Mouse (Mus musculus) forebrain, embryonic 15.5 days (tissue): Measurements from ENCODE around the gene Rad51b. TPM values are rescaled to one million over a fixed set of nuclear protein-coding genes. Genes with fewer than 3 reads are reported as not detected.
A peak's percentile ranks its signal among the peaks of the same experiment; 100 is the strongest.

ENCODE experiments used
- ATAC-seq: fragments of 200-750 bp; cut with Nextera tagmentation; replicated peaks from 2 replicates; pipeline ENCODE4 v1.8.0; 2017; ENCODE audit warnings: mild to moderate bottlenecking, moderate TSS enrichment, moderate library complexity
- H3K27ac ChIP-seq: fragments of 300-500 bp; sonication (generic); replicated peaks from 2 replicates; pipeline ENCODE4 v1.5.1; 2015; ENCODE audit warnings: mild to moderate bottlenecking, inconsistent platforms
- H3K27me3 ChIP-seq: fragments of 300-500 bp; sonication (generic); 2 replicates; pipeline ENCODE4 v1.6.1; 2015; ENCODE audit warnings: inconsistent platforms
- H3K36me3 ChIP-seq: fragments of 300-500 bp; sonication (generic); 2 replicates; pipeline ENCODE4 v1.6.1; 2015; ENCODE audit warnings: mild to moderate bottlenecking, inconsistent platforms
- H3K4me1 ChIP-seq: fragments of 300-500 bp; sonication (generic); 2 replicates; pipeline ENCODE4 v1.6.1; 2015; ENCODE audit warnings: inconsistent platforms
- H3K4me2 ChIP-seq: fragments of 300-500 bp; sonication (generic); replicated peaks from 2 replicates; pipeline ENCODE4 v1.6.1; 2015; ENCODE audit warnings: mild to moderate bottlenecking, inconsistent platforms
- H3K4me3 ChIP-seq: fragments of 300-500 bp; sonication (generic); 2 replicates; pipeline ENCODE4 v1.5.1; 2015; ENCODE audit warnings: mild to moderate bottlenecking, inconsistent platforms
- H3K9ac ChIP-seq: fragments of 300-500 bp; sonication (generic); replicated peaks from 2 replicates; pipeline ENCODE4 v1.6.1; 2015; ENCODE audit warnings: mild to moderate bottlenecking, inconsistent platforms
- H3K9me3 ChIP-seq: fragments of 300-500 bp; sonication (generic); 2 replicates; pipeline ENCODE4 v1.6.1; 2016; ENCODE audit warnings: inconsistent platforms
- WGBS: fragments of 180-500 bp; shearing (Covaris S2); methylation state at CpG from one replicate; pipeline ENCODE4 v1.1.7; 2015; ENCODE audit warnings: mixed read lengths; 5-methylcytosine and 5-hydroxymethylcytosine counted together
- polyA plus RNA-seq: library from polyadenylated mRNA; unstranded; fragments of >200 nt; fragmentation: Nextera tagmentation; extraction: Ambion mirVana; gene quantifications from 2 replicates; pipeline ENCODE4 v1.2.1, GENCODE M21; 2015

Rad51b gene
- polyA plus RNA-seq, 1 experiment from 2014 or later: 3.0 TPM

- no peaks in the 10 kb centered on the region for H3K4me1 ChIP-seq
- WGBS: 15% methylated on average over 8 of the region's 10 CpGs
- no peaks in the 10 kb centered on the region for H3K27me3 ChIP-seq
- H3K9me3 ChIP-seq: no peaks in the 10 kb centered on the region
- no peak overlapping the region for H3K4me2 ChIP-seq
- peak; percentile 93 for ATAC-seq
- H3K4me3 ChIP-seq: no peak overlapping the region
- H3K27ac ChIP-seq: no peak overlapping the region
- H3K9ac ChIP-seq: no peak overlapping the region
- no peaks in the 10 kb centered on the region for H3K36me3 ChIP-seq
Observed at GRCm38 (mm10) chr12:79358613-79359218, 61.6 kb downstream of the Rad51b start.

DNA sequence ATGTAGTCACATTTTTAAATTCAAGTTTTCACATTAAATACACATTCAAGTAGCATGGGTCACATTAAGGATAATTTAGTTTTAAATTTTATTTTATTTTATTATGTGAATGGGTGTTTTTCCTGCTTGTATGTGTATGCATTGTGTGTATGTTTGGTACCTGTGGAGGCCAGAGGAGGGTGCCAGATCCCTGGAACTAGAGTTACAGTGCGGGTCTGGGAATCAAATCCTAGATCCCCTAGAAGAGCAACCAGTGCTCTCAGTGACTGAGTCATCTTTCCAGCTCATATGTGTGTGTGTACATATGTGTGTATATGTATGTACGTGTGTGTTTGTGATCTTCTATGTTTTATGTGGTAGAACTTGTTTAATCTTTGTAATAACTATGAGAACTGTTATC lies 62.3 kb downstream of the Rad51b start:
- 97% methylated on average over 2 of the region's 2 CpGs for WGBS

GRCm38 (mm10) chr12:79362219-79362618 lies 65.1 kb downstream of the Rad51b start:
- H3K27ac ChIP-seq: no peak overlapping the region
- no peak overlapping the region for H3K4me2 ChIP-seq
- H3K4me3 ChIP-seq: no peak overlapping the region
- H3K9me3 ChIP-seq: no peaks in the 10 kb centered on the region
- H3K27me3 ChIP-seq: no peaks in the 10 kb centered on the region
- 63% methylated on average over 1 of the region's 1 CpGs for WGBS
- no peaks in the 10 kb centered on the region for H3K4me1 ChIP-seq
- no peak for ATAC-seq
- no peaks in the 10 kb centered on the region for H3K36me3 ChIP-seq
- H3K9ac ChIP-seq: no peak overlapping the region

More for the DNA sequence above, 62.3 kb downstream of the Rad51b start:
- no peaks in the 10 kb centered on the region for H3K27me3 ChIP-seq
- H3K9me3 ChIP-seq: no peaks in the 10 kb centered on the region
- H3K27ac ChIP-seq: no peak overlapping the region
- H3K4me2 ChIP-seq: no peak overlapping the region
- no peak for ATAC-seq
- H3K4me1 ChIP-seq: no peaks in the 10 kb centered on the region
- no peak overlapping the region for H3K9ac ChIP-seq
- no peaks in the 10 kb centered on the region for H3K36me3 ChIP-seq
- no peak overlapping the region for H3K4me3 ChIP-seq

DNA sequence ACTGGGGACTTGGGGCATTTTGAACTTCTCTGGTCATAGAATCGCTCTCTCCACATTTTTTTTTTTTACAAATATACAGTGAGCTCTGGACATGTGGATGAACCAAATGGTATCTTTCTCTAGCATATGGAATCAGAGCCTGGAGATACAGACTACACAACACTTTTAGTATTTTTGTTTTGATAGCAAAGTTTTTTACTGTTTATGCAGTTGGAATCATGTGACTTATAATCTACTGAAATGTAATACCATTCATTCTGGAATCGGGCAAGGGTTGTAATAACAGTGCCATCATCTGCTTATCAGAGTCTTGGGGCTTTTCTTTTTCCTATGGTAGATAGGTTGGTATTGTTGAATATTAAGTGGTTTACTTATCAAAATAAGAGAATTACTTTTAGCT lies 67.2 kb downstream of the Rad51b start:
- H3K4me3 ChIP-seq: no peak overlapping the region
- no peaks in the 10 kb centered on the region for H3K4me1 ChIP-seq
- no peak overlapping the region for H3K27ac ChIP-seq
- no peaks in the 10 kb centered on the region for H3K27me3 ChIP-seq
- WGBS: 93% methylated on average over 2 of the region's 2 CpGs
- no peaks in the 10 kb centered on the region for H3K9me3 ChIP-seq
- H3K36me3 ChIP-seq: no peaks in the 10 kb centered on the region
- no peak overlapping the region for H3K4me2 ChIP-seq
- ATAC-seq: no peak
- no peak overlapping the region for H3K9ac ChIP-seq

DNA sequence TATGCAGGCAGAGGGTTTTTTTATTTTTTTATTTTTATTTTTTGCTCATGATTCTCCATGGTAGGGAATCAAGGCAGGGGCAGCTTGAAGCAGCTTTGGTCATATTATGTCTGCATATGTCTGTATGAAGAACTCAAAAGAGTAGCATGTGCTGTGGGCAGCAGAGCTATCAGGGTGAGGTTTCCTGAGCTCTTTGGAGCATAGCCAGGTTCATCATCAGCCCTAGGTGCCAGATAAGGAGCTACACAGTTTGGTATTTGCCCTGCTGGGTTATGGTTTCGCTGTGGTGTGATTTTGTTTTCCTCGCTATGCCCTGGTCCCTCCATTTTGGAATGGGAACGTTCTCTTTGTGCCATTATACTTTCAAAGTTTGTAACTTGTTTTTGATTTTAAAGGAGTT lies 71.7 kb downstream of the Rad51b start:
- Histone ChIP-seq H3K36me3 (no peaks in the 10 kb centered on the region), H3K27ac (no peak overlapping the region), H3K9me3 (no peaks in the 10 kb centered on the region), H3K27me3 (no peaks in the 10 kb centered on the region), H3K4me2 (no peak overlapping the region), H3K4me3 (no peak overlapping the region), H3K9ac (no peak overlapping the region), H3K4me1 (no peaks in the 10 kb centered on the region)
- no peak for ATAC-seq
- 94% methylated on average over 3 of the region's 3 CpGs for WGBS

DNA sequence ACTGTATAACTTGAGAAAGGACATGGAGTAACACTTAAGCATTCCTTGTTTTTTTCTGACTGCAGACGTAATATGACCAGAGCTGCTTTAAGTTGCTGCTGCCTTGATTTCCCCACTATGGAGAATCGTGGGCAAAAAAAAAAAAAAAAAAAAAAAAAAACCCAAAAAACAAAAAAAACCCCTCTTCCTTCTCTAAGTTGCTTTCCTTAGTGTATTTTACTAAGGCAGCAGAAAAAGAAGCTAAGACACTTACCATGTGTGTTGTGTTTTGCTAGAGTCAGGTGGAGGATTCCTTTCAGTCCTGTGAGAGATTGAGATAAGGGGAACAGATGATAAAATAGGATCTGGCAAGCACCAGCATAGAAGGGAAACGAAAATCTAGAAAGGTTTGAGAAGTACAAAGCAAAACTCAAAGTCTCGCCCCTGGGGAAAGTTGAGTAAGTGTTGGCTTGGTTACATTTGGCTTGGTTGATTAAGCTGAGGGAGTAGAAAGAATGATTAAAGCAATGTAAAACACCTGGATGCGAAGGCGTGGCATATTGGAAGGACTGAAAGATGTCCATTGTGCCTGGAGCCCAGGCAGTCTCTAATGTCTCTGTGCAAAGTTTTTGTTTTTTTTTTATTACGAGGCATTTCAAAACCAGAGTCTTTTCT lies 72.6 kb downstream of the Rad51b start:
- 82% methylated on average over 7 of the region's 7 CpGs for WGBS
- ATAC-seq: no peak
- Histone ChIP-seq H3K36me3 (no peaks in the 10 kb centered on the region), H3K9ac (no peak overlapping the region), H3K27me3 (no peaks in the 10 kb centered on the region), H3K4me2 (no peak overlapping the region), H3K4me3 (no peak overlapping the region), H3K27ac (no peak overlapping the region), H3K9me3 (no peaks in the 10 kb centered on the region), H3K4me1 (no peaks in the 10 kb centered on the region)

DNA sequence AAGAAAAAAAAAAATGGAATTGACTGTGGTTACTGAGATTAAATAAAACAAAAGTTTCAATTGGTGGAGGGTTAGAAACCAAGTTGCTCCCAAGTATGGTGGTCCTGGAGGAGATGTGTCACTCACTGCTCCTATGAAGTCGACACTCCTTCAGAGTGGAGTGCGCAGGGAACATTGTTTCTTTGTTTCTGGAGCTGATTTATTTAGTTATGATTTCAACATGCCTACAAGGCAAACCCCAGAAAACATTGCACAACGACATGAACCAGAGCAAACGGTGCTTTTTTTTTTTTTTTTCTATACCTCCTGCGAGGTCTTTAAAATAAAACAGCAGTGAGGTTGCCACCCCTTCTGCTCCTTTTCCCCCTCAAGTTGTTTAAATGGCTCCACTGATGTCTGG lies 75.6 kb downstream of the Rad51b start:
- no peak overlapping the region for H3K9ac ChIP-seq
- ATAC-seq: no peak
- no peaks in the 10 kb centered on the region for H3K4me1 ChIP-seq
- no peak overlapping the region for H3K27ac ChIP-seq
- H3K36me3 ChIP-seq: no peaks in the 10 kb centered on the region
- no peak overlapping the region for H3K4me2 ChIP-seq
- no peaks in the 10 kb centered on the region for H3K27me3 ChIP-seq
- H3K9me3 ChIP-seq: no peaks in the 10 kb centered on the region
- H3K4me3 ChIP-seq: no peak overlapping the region
- WGBS: 85% methylated on average over 5 of the region's 5 CpGs

- Histone ChIP-seq H3K4me2 (no peak overlapping the region), H3K4me1 (no peaks in the 10 kb centered on the region), H3K36me3 (no peaks in the 10 kb centered on the region), H3K9ac (no peak overlapping the region), H3K27me3 (no peaks in the 10 kb centered on the region), H3K4me3 (no peak overlapping the region), H3K9me3 (no peaks in the 10 kb centered on the region), H3K27ac (no peak overlapping the region)
- no peak for ATAC-seq
- WGBS: 88% methylated on average over 1 of the region's 1 CpGs
Observed at GRCm38 (mm10) chr12:79377378-79377777, 80.3 kb downstream of the Rad51b start.

DNA sequence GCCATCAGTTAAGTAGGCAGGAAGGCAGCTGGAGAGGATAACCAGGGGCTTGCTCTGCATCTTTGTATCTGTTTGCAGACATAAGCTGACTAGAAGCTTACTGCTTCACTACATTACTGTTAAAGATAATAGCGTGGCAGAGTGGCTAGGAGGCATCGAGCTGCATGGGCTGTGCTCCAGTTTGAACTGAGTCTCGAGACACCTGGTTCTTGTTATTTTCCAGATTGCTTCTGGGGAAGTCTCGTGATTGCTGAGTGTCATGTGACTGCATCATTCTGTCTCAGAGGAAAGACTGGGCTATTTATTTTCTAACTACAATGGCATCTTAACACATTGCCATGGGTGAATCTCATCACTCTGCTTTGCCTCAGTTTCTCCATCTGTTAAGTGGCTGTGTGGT lies 80.8 kb downstream of the Rad51b start:
- no peak overlapping the region for H3K27ac ChIP-seq
- WGBS: 69% methylated on average over 4 of the region's 4 CpGs
- ATAC-seq: no peak

DNA sequence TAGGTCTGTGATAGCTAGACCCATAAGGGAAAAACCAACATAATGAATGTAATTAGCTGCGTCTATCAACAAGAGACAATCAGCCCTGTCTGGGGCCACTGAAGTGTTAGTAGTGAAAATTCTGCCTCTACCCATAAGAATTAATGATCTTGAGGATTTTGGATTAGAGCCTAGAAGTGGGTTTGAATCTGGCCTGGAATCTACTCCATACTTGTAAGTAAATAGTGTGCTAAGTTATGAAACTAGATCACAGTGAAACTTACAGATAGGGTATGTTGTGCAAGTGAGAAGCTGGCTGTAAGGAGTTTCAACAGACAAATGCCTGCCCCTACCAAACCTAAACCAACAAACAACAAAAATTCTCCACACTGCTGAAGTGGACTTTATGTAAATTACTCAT lies 83.1 kb downstream of the Rad51b start:
- Histone ChIP-seq H3K9me3 (no peaks in the 10 kb centered on the region), H3K9ac (no peak overlapping the region), H3K36me3 (no peaks in the 10 kb centered on the region), H3K27ac (no peak overlapping the region), H3K4me2 (no peak overlapping the region), H3K27me3 (no peaks in the 10 kb centered on the region), H3K4me1 (no peaks in the 10 kb centered on the region), H3K4me3 (no peak overlapping the region)
- no peak for ATAC-seq
- WGBS: 39% methylated on average over 1 of the region's 1 CpGs

More for the DNA sequence above, 80.8 kb downstream of the Rad51b start:
- no peaks in the 10 kb centered on the region for H3K27me3 ChIP-seq
- H3K36me3 ChIP-seq: no peaks in the 10 kb centered on the region
- H3K9ac ChIP-seq: no peak overlapping the region
- H3K9me3 ChIP-seq: no peaks in the 10 kb centered on the region
- H3K4me1 ChIP-seq: no peaks in the 10 kb centered on the region
- no peak overlapping the region for H3K4me2 ChIP-seq
- no peak overlapping the region for H3K4me3 ChIP-seq

DNA sequence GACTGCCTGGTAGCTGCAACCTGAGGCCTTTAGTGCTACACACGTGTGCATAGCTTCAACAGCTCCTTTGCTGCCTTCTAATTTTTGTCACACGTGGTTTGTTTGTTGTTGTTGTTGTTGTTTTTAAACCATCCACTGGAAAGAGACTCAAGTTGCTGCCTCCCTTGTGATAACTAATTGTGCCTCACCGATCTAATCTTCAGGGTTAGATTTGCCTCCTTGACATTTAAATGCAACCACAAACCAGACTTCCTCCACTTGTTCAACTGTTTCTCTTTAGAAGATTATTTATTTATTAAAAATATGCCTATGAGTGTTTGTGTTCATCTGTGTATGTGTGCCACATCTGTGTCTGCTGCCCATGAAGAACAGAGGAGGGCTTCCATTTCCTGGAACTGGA lies 84.4 kb downstream of the Rad51b start:
- ATAC-seq: no peak
- 86% methylated on average over 3 of the region's 3 CpGs for WGBS
- Histone ChIP-seq H3K36me3 (no peaks in the 10 kb centered on the region), H3K27ac (no peak overlapping the region), H3K9ac (no peak overlapping the region), H3K27me3 (no peaks in the 10 kb centered on the region), H3K4me3 (no peak overlapping the region), H3K4me1 (no peaks in the 10 kb centered on the region), H3K4me2 (no peak overlapping the region), H3K9me3 (no peaks in the 10 kb centered on the region)

DNA sequence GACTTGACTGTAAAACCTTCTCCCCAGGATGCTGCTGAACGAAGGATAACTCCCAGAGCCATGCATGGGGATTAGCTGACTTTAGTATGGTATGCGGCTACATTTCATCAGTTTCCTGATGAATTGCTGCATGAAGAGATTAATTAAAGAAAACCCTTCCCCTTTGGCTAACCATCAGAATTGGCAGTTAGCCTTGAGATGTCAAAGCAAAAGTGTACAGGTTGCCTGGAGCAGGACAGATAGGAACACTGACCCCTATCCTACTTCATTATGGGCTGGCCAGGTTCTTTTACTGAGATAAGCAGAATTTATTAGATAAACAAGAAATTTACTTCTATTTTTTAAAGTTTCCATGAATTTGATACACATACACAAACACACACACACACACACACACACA lies 85.3 kb downstream of the Rad51b start:
- H3K9ac ChIP-seq: no peak overlapping the region
- no peaks in the 10 kb centered on the region for H3K9me3 ChIP-seq
- no peak overlapping the region for H3K4me3 ChIP-seq
- 24% methylated on average over 2 of the region's 2 CpGs for WGBS
- no peak overlapping the region for H3K27ac ChIP-seq
- no peak for ATAC-seq
- H3K36me3 ChIP-seq: no peaks in the 10 kb centered on the region
- H3K27me3 ChIP-seq: no peaks in the 10 kb centered on the region
- H3K4me2 ChIP-seq: no peak overlapping the region
- H3K4me1 ChIP-seq: no peaks in the 10 kb centered on the region

DNA sequence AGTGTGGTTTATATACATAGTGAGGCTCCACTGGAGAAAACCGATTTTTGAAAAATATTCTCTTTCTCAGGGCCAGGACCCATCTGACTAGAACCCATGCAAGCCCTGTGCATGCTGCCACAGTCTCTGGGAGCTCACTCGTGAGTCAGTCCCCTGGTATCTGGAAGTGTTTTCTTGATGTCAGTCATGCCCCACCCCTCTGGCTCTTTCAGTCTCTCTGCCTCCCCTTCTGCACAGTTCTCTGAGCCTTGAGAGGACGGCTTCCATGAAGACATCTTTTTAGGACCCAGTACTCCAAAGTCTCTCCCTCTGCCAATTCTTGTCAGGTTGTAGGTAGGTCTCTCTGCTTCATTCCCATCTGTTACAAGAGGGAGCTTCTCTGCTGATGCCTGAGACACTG lies 86.5 kb downstream of the Rad51b start:
- no peaks in the 10 kb centered on the region for H3K9me3 ChIP-seq
- no peak overlapping the region for H3K4me2 ChIP-seq
- no peaks in the 10 kb centered on the region for H3K4me1 ChIP-seq
- whole genome bisulfite sequencing: 54% methylated on average over 3 of the region's 3 CpGs
- H3K27ac ChIP-seq: no peak overlapping the region
- H3K9ac ChIP-seq: no peak overlapping the region
- no peaks in the 10 kb centered on the region for H3K36me3 ChIP-seq
- ATAC-seq: no peak
- H3K27me3 ChIP-seq: no peaks in the 10 kb centered on the region
- H3K4me3 ChIP-seq: no peak overlapping the region
